Mouse (Mus musculus) layer of hippocampus, adult 18-20 months (tissue): Measurements from ENCODE around the gene Magee1. TPM values are rescaled to one million over a fixed set of nuclear protein-coding genes. Genes with fewer than 3 reads are reported as not detected.
"Not testable (repeated sequence)": the region's sequence is repeated elsewhere in the genome, so short reads cannot be mapped to it uniquely, and the experiment has no call there.

ENCODE experiments used
- DNase-seq, 2 experiments: peaks; one replicate each; pipeline ENCODE4 v3.0.0; 2022; ENCODE audit warnings: low spot score in 2 of 2
- long read RNA-seq: library from polyadenylated mRNA; stranded (forward); transcript quantifications from one replicate; pipeline ENCODE4 v2.0.0, GENCODE M21; 2021
- total RNA-seq, 2 experiments: library from RNA; stranded (reverse); gene quantifications; 2 replicates each; pipeline ENCODE4 v1.2.3; 2021

The Magee1 gene
- 100 to 1,000 TPM; 149 to 151 TPM for total RNA-seq
- long read RNA-seq, transcript Magee1-201 (1 exons, 3,550 nt), result major isoform, 175 of 175 reads
- long read RNA-seq, partial matches to known transcripts, result 0 of 175 reads
- long read RNA-seq, other reads (novel, unspliced or antisense), result 0 of 175 reads

- DNase-seq, result peak; percentile 82 to 88
These were observed at the start of gene Magee1 for GRCm38 (mm10) chrX:105120275-105121226. TSS of gene Magee1 (plus strand) at chrX:105120378.

- no peak for DNase-seq
These were observed 41.0 kb upstream of the Magee1 start for GRCm38 (mm10) chrX:105079151-105079550.

GRCm38 (mm10) chrX:105079615-105080092 lies 40.5 kb upstream of the Magee1 start, which contains the start of gene Pbdc1:
TSS of gene Pbdc1 (plus strand) at chrX:105079756.
- DNase-seq, result peak; percentile 92

GRCm38 (mm10) chrX:105080096-105080495 lies 40.1 kb upstream of the Magee1 start:
- no peak for DNase-seq

- DNase-seq, result not testable (repeated sequence)
These were observed 37.2 kb upstream of the Magee1 start for GRCm38 (mm10) chrX:105083013-105083412.

- DNase-seq, result peak in 1 of 2 experiments; percentile 39
These were observed 16.0 kb upstream of the Magee1 start for GRCm38 (mm10) chrX:105104175-105104574.

GRCm38 (mm10) chrX:105114994-105115393 lies 5.2 kb upstream of the Magee1 start:
- no peak for DNase-seq

GRCm38 (mm10) chrX:105121227-105121865 lies 1.2 kb downstream of the Magee1 start:
- peak; percentile 75 to 87 for DNase-seq

- DNase-seq, result peak in 1 of 2 experiments; percentile 23
These were observed 4.7 kb downstream of the Magee1 start for GRCm38 (mm10) chrX:105124903-105125302.

GRCm38 (mm10) chrX:105151872-105152461 lies 31.8 kb downstream of the Magee1 start:
- DNase-seq, result no peak

- not testable (repeated sequence) for DNase-seq
These were observed 44.8 kb downstream of the Magee1 start for GRCm38 (mm10) chrX:105165007-105165406.

- no peak for DNase-seq
These were observed 47.0 kb downstream of the Magee1 start for GRCm38 (mm10) chrX:105167217-105167616.

Other genes with a start within 250 kb of the Magee1 start
- 10 to 100 TPM; 15.8 to 22.7 TPM for gene Pbdc1, start 40.6 kb upstream of the Magee1 start, total RNA-seq